Mouse (Mus musculus) neural tube, embryonic 14.5 days (tissue): ENCODE results near the gene Snx21. TPM values are rescaled to one million over a fixed set of nuclear protein-coding genes. Genes with fewer than 3 reads are reported as not detected.

Source experiments
- ATAC-seq: fragments of 200-750 bp; cut with Nextera tagmentation; 2 replicates; pipeline ENCODE4 v1.8.0; 2017; ENCODE audit warnings: low read depth, mild to moderate bottlenecking, moderate TSS enrichment, moderate library complexity
- H3K27ac ChIP-seq: fragments of 300-500 bp; sonication (generic); 2 replicates; pipeline ENCODE4 v1.5.1; 2014; ENCODE audit warnings: low read depth, mild to moderate bottlenecking, control low read depth, low read length, moderate library complexity, mixed read lengths
- H3K27me3 ChIP-seq: fragments of 300-500 bp; sonication (generic); 2 replicates; pipeline ENCODE4 v1.6.1; 2014; ENCODE audit warnings: low read length; ENCODE audit not compliant: control insufficient read depth, insufficient read depth
- H3K36me3 ChIP-seq: fragments of 300-500 bp; sonication (generic); 2 replicates; pipeline ENCODE4 v1.6.1; 2014; ENCODE audit warnings: low read length, mixed read lengths; ENCODE audit not compliant: control insufficient read depth, insufficient read depth
- H3K4me1 ChIP-seq: fragments of 300-500 bp; sonication (generic); 2 replicates; pipeline ENCODE4 v1.6.1; 2014; ENCODE audit warnings: low read length; ENCODE audit not compliant: control insufficient read depth, insufficient read depth
- H3K4me2 ChIP-seq: fragments of 300-500 bp; sonication (generic); 2 replicates; pipeline ENCODE4 v1.6.1; 2014; ENCODE audit warnings: mild to moderate bottlenecking, low read depth, low read length, control low read depth
- H3K4me3 ChIP-seq: fragments of 300-500 bp; sonication (generic); 2 replicates; pipeline ENCODE4 v1.5.1; 2014; ENCODE audit warnings: low read depth, low read length, control low read depth, mixed read lengths
- H3K9ac ChIP-seq: fragments of 300-500 bp; sonication (generic); replicated peaks from 2 replicates; pipeline ENCODE4 v1.6.1; 2014; ENCODE audit warnings: low read depth, mild to moderate bottlenecking, control low read depth, low read length, mixed read lengths
- H3K9me3 ChIP-seq: fragments of 300-500 bp; sonication (generic); 2 replicates; pipeline ENCODE4 v1.6.1; 2016; ENCODE audit warnings: low read length; ENCODE audit not compliant: control insufficient read depth
- WGBS: fragments of 180-500 bp; shearing (Covaris S2); extraction: QIAGEN DNeasy Blood & Tissue Kit; methylation state at CpG from one replicate; pipeline ENCODE4 v1.1.7; 2014; 5-methylcytosine and 5-hydroxymethylcytosine counted together
- polyA plus RNA-seq: library from polyadenylated mRNA; unstranded; fragments of >200 nt; fragmentation: Nextera tagmentation; extraction: Ambion mirVana; gene quantifications from 2 replicates; pipeline ENCODE4 v1.2.1, GENCODE M21; 2014

Gene Snx21
- polyA plus RNA-seq, 1 experiment from 2014 or later: 41.1 TPM

- no peaks in the 10 kb centered on the region for H3K27me3 ChIP-seq
- H3K36me3 ChIP-seq: peaks cover 32% of the 10 kb centered on the region
These were observed 39.9 kb downstream of the Snx21 start for GRCm38 (mm10) chr2:164825521-164825920.

GRCm38 (mm10) chr2:164827146-164827850 lies 41.7 kb downstream of the Snx21 start:
- Histone ChIP-seq H3K9me3 (no peaks in the 10 kb centered on the region), H3K27ac (no peak overlapping the region), H3K4me3 (no peak overlapping the region), H3K27me3 (no peaks in the 10 kb centered on the region), H3K4me1 (peaks cover 2% of the 10 kb centered on the region; the same call in 1 of the 2 replicates), H3K9ac (no peak overlapping the region), H3K36me3 (peaks cover 24% of the 10 kb centered on the region), H3K4me2 (no peak overlapping the region)
- WGBS: 87% methylated on average over 15 of the region's 16 CpGs
- ATAC-seq: no peak

More at GRCm38 (mm10) chr2:164825521-164825920, 39.9 kb downstream of the Snx21 start:
- no peak for ATAC-seq
- no peak overlapping the region for H3K4me3 ChIP-seq
- no peak overlapping the region for H3K27ac ChIP-seq
- H3K9ac ChIP-seq: no peak overlapping the region
- 95% methylated on average over 17 of the region's 17 CpGs for WGBS
- no peaks in the 10 kb centered on the region for H3K9me3 ChIP-seq
- H3K4me2 ChIP-seq: no peak overlapping the region
- peaks cover 4% of the 10 kb centered on the region; the same call in 1 of the 2 replicates for H3K4me1 ChIP-seq

GRCm38 (mm10) chr2:164828437-164828836 lies 42.8 kb downstream of the Snx21 start, which contains the start of gene Spata25:
TSS of gene Spata25 (minus strand) at chr2:164828537.
- Histone ChIP-seq H3K4me2 (no peak within 1 kb of the TSS), H3K9ac (no peak within 1 kb of the TSS), H3K27me3 (no peaks in the 10 kb centered on the region), H3K27ac (no peak within 1 kb of the TSS), H3K4me3 (no peak within 1 kb of the TSS), H3K9me3 (no peaks in the 10 kb centered on the region), H3K4me1 (no peaks in the 10 kb centered on the region; the same call in 1 of the 2 replicates), H3K36me3 (peaks cover 24% of the 10 kb centered on the region)
- no peak for ATAC-seq
- 91% methylated on average over 6 of the region's 6 CpGs for WGBS

- Histone ChIP-seq H3K27ac (no peak overlapping the region), H3K27me3 (no peaks in the 10 kb centered on the region), H3K9me3 (no peaks in the 10 kb centered on the region), H3K9ac (no peak overlapping the region), H3K4me2 (no peak overlapping the region), H3K36me3 (peaks cover 24% of the 10 kb centered on the region), H3K4me1 (no peaks in the 10 kb centered on the region), H3K4me3 (no peak overlapping the region)
- ATAC-seq: no peak
- 94% methylated on average over 1 of the region's 1 CpGs for WGBS
These were observed 43.5 kb downstream of the Snx21 start for GRCm38 (mm10) chr2:164829090-164829489.

- Histone ChIP-seq H3K27ac (no peak overlapping the region), H3K4me3 (no peak overlapping the region), H3K9me3 (no peaks in the 10 kb centered on the region), H3K4me1 (peaks cover 3% of the 10 kb centered on the region; the same call in 1 of the 2 replicates), H3K9ac (no peak overlapping the region), H3K36me3 (peaks cover 17% of the 10 kb centered on the region), H3K4me2 (no peak overlapping the region), H3K27me3 (no peaks in the 10 kb centered on the region)
- 91% methylated on average over 10 of the region's 10 CpGs for WGBS
- no peak for ATAC-seq
These were observed 45.4 kb downstream of the Snx21 start for GRCm38 (mm10) chr2:164831029-164831428.

GRCm38 (mm10) chr2:164832032-164832747 lies 46.6 kb downstream of the Snx21 start:
- Histone ChIP-seq H3K4me2 (peak overlapping the region; percentile 99), H3K4me3 (peak overlapping the region; percentile 70), H3K9ac (peak overlapping the region; percentile 78), H3K27ac (peak overlapping the region; percentile 74; the same call in 1 of the 2 replicates), H3K36me3 (peaks cover 8% of the 10 kb centered on the region; the same call in 1 of the 2 replicates), H3K4me1 (peaks cover 3% of the 10 kb centered on the region; the same call in 1 of the 2 replicates), H3K9me3 (no peaks in the 10 kb centered on the region), H3K27me3 (no peaks in the 10 kb centered on the region)
- no peak for ATAC-seq
- WGBS: 61% methylated on average over 16 of the region's 16 CpGs

- peak within 1 kb of the TSS; percentile 70 for H3K4me3 ChIP-seq
- no peaks in the 10 kb centered on the region for H3K27me3 ChIP-seq
- H3K36me3 ChIP-seq: peaks cover 4% of the 10 kb centered on the region; the same call in 1 of the 2 replicates
- peak within 1 kb of the TSS; percentile 78 for H3K9ac ChIP-seq
- peak within 1 kb of the TSS; percentile 74 for H3K27ac ChIP-seq
- no peaks in the 10 kb centered on the region for H3K9me3 ChIP-seq
- peaks cover 3% of the 10 kb centered on the region; the same call in 1 of the 2 replicates for H3K4me1 ChIP-seq
- H3K4me2 ChIP-seq: peak within 1 kb of the TSS; percentile 99
- peak; percentile 73 for ATAC-seq
- WGBS: under 1% methylated on average over 35 of the region's 35 CpGs
These were observed 47.2 kb downstream of the Snx21 start, which contains the start of gene Ctsa for GRCm38 (mm10) chr2:164832748-164833301. TSS of gene Ctsa (plus strand) at chr2:164832873.

- no peaks in the 10 kb centered on the region for H3K9me3 ChIP-seq
- peak within 1 kb of the TSS; percentile 70 for H3K4me3 ChIP-seq
- H3K4me2 ChIP-seq: peak within 1 kb of the TSS; percentile 99
- peak within 1 kb of the TSS; percentile 78 for H3K9ac ChIP-seq
- H3K4me1 ChIP-seq: peaks cover 3% of the 10 kb centered on the region; the same call in 1 of the 2 replicates
- peak within 1 kb of the TSS; percentile 74 for H3K27ac ChIP-seq
- H3K36me3 ChIP-seq: peaks cover 9% of the 10 kb centered on the region; the same call in 1 of the 2 replicates
- peak; percentile 56 for ATAC-seq
- under 1% methylated on average over 29 of the region's 31 CpGs for WGBS
- no peaks in the 10 kb centered on the region for H3K27me3 ChIP-seq
These were observed 47.8 kb downstream of the Snx21 start, which contains the start of gene Neurl2 for GRCm38 (mm10) chr2:164833314-164833959. TSS of gene Neurl2 (minus strand) at chr2:164833456.
